Mouse (Mus musculus) lung, adult 2 months (tissue): ENCODE measurements around the gene Maats1. TPM values are rescaled to one million over a fixed set of nuclear protein-coding genes. Genes with fewer than 3 reads are reported as not detected.

Experiments
- DNase-seq: peaks from one replicate; pipeline ENCODE4 v3.0.0; 2022
- H3K4me1 ChIP-seq: fragments of 200-500 bp; 2 replicates; pipeline ENCODE4 v1.6.1; 2011; ENCODE audit warnings: low read length; ENCODE audit not compliant: control insufficient read depth, insufficient read depth
- H3K4me3 ChIP-seq: fragments of 200-500 bp; replicated peaks from 2 replicates; pipeline ENCODE3; 2011; ENCODE audit warnings: low read depth, mild to moderate bottlenecking, control low read depth, low read length; ENCODE audit errors: extremely low read depth
- CTCF ChIP-seq: fragments of 200-500 bp; IDR thresholded peaks from 2 replicates; pipeline ENCODE4 v1.5.1; 2011; ENCODE audit warnings: mild to moderate bottlenecking, low read length, control low read depth; ENCODE audit not compliant: insufficient read depth
- POLR2A ChIP-seq: fragments of 200-500 bp; IDR thresholded peaks from 2 replicates; pipeline ENCODE4 v1.6.1; 2011; ENCODE audit warnings: low read depth, mild to moderate bottlenecking, control low read depth, low read length, borderline replicate concordance; ENCODE audit errors: extremely low read depth
- WGBS: fragments of 180-500 bp; shearing (Covaris S2); methylation state at CpG from one replicate; pipeline ENCODE4 v1.1.7; 2018; 5-methylcytosine and 5-hydroxymethylcytosine counted together
- polyA plus RNA-seq: library from polyadenylated mRNA; depleted of rRNA; stranded (reverse); fragments of >200 nt; gene quantifications from 2 replicates; pipeline ENCODE4 v1.2.3, GENCODE M21; 2012; rRNA removed

The Maats1 gene
- polyA plus RNA-seq, 1 experiment = 2.5 TPM

DNA sequence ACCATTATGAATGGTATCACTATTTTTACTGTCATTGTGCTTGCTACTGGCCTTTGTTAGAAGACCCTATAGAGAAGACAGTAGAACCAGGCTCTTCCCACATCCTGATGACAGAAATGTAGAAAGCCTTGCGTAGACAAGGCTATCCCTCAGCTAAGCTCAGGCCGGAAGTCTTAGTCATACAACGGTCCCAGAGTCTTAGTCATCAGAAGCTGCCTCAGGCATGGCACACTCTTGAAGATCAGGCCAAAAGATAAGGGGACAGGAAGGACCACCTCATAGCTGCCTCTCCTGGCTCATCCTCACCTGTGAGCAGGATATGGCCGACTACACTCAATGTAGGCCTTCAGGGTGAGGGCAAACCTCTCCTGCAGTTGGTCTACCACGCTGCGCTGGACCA, 91.5 kb downstream of the Maats1 start:
- no peak for DNase-seq
- H3K4me1 ChIP-seq = peaks cover 3% of the 10 kb centered on the region
- 88% methylated on average over 6 of the region's 6 CpGs for WGBS

GRCm38 (mm10) chr16:38248331-38248961, 93.5 kb downstream of the Maats1 start:
- Histone ChIP-seq H3K4me3 (no peak overlapping the region), H3K4me1 (peaks cover 3% of the 10 kb centered on the region)
- no peak for DNase-seq
- 24% methylated on average over 13 of the region's 13 CpGs for WGBS
- TF ChIP-seq POLR2A (no peak), CTCF (no peak)

More for the DNA sequence above, 91.5 kb downstream of the Maats1 start:
- H3K4me3 ChIP-seq = no peak overlapping the region
- TF ChIP-seq CTCF (no peak), POLR2A (no peak)

Other genes starting within 250 kb of the Maats1 start
- 0.63 and 0.66 TPM in 2 replicates for gene Nr1i2, start 47.3 kb downstream of the Maats1 start, polyA plus RNA-seq
- gene Cox17, start 4.8 kb upstream of the Maats1 start, polyA plus RNA-seq = 63.2 and 64.6 TPM in 2 replicates
- not detected in 2 replicates for gene Gm21987, start 4.9 kb upstream of the Maats1 start, polyA plus RNA-seq
- 20.4 and 30.9 TPM in 2 replicates for gene Popdc2, start 20.1 kb upstream of the Maats1 start, polyA plus RNA-seq
- 1.6 and 2.0 TPM in 2 replicates for gene Pla1a, start 91.0 kb upstream of the Maats1 start, polyA plus RNA-seq
- 27.0 and 29.4 TPM in 2 replicates for gene Adprh, start 110.6 kb upstream of the Maats1 start, polyA plus RNA-seq
- gene Cd80, start 113.4 kb upstream of the Maats1 start, polyA plus RNA-seq = 0.35 and 0.98 TPM in 2 replicates
- gene Timmdc1, start 180.5 kb upstream of the Maats1 start, polyA plus RNA-seq = 10.0 and 12.9 TPM in 2 replicates
- gene Poglut1, start 208.1 kb upstream of the Maats1 start, polyA plus RNA-seq = 17.5 and 27.8 TPM in 2 replicates
- 50.1 and 73.2 TPM in 2 replicates for gene Tmem39a, start 216.6 kb upstream of the Maats1 start, polyA plus RNA-seq